Mouse (Mus musculus) hindbrain, embryonic 16.5 days (tissue): Measurements from ENCODE around the gene Olfr1100. TPM values are rescaled to one million over a fixed set of nuclear protein-coding genes. Genes with fewer than 3 reads are reported as not detected.

ENCODE experiments used
- ATAC-seq: fragments of 200-750 bp; cut with Nextera tagmentation; 2 replicates; pipeline ENCODE4 v1.8.0; 2017; ENCODE audit warnings: moderate TSS enrichment, moderate library complexity
- H3K27ac ChIP-seq: fragments of 300-500 bp; sonication (generic); 2 replicates; pipeline ENCODE4 v1.5.1; 2014; ENCODE audit warnings: low read depth, mild to moderate bottlenecking, control low read depth, low read length, moderate library complexity
- H3K27me3 ChIP-seq: fragments of 300-500 bp; sonication (generic); replicated peaks from 2 replicates; pipeline ENCODE4 v1.6.1; 2014; ENCODE audit warnings: low read length; ENCODE audit not compliant: control insufficient read depth, insufficient read depth
- H3K36me3 ChIP-seq: fragments of 300-500 bp; sonication (generic); 2 replicates; pipeline ENCODE4 v1.6.1; 2014; ENCODE audit warnings: mild to moderate bottlenecking, low read length, moderate library complexity, mixed read lengths; ENCODE audit not compliant: control insufficient read depth, insufficient read depth
- H3K4me1 ChIP-seq: fragments of 300-500 bp; sonication (generic); 2 replicates; pipeline ENCODE4 v1.6.1; 2014; ENCODE audit warnings: low read depth, low read length; ENCODE audit not compliant: control insufficient read depth, insufficient read depth
- H3K4me2 ChIP-seq: fragments of 300-500 bp; sonication (generic); 2 replicates; pipeline ENCODE4 v1.6.1; 2014; ENCODE audit warnings: mild to moderate bottlenecking, low read length, control low read depth, moderate library complexity
- H3K4me3 ChIP-seq: fragments of 300-500 bp; sonication (generic); 2 replicates; pipeline ENCODE4 v1.5.1; 2014; ENCODE audit warnings: mild to moderate bottlenecking, low read length, control low read depth, moderate library complexity
- H3K9ac ChIP-seq: fragments of 300-500 bp; sonication (generic); 2 replicates; pipeline ENCODE4 v1.6.1; 2014; ENCODE audit warnings: low read depth, mild to moderate bottlenecking, control low read depth, low read length, moderate library complexity
- H3K9me3 ChIP-seq: fragments of 300-500 bp; sonication (generic); 2 replicates; pipeline ENCODE4 v1.6.1; 2014; ENCODE audit warnings: mild to moderate bottlenecking, low read length, moderate library complexity; ENCODE audit not compliant: control insufficient read depth
- WGBS: fragments of 180-500 bp; shearing (Covaris S2); extraction: QIAGEN DNeasy Blood & Tissue Kit; methylation state at CpG from one replicate; pipeline ENCODE4 v1.1.7; 2014; 5-methylcytosine and 5-hydroxymethylcytosine counted together
- polyA plus RNA-seq: library from polyadenylated mRNA; unstranded; fragments of >200 nt; fragmentation: Nextera tagmentation; extraction: Ambion mirVana; gene quantifications from 2 replicates; pipeline ENCODE4 v1.2.1, GENCODE M21; 2015

The Olfr1100 gene
- not detected in 2 replicates for polyA plus RNA-seq

- 82% methylated on average over 3 of the region's 3 CpGs for WGBS
- H3K9me3 ChIP-seq = no peaks in the 10 kb centered on the region
- H3K4me3 ChIP-seq = no peak within 1 kb of the TSS
- no peak within 1 kb of the TSS for H3K27ac ChIP-seq
- H3K4me1 ChIP-seq = no peaks in the 10 kb centered on the region
- no peak for ATAC-seq
- H3K27me3 ChIP-seq = no peaks in the 10 kb centered on the region
- no peak within 1 kb of the TSS for H3K9ac ChIP-seq
- H3K4me2 ChIP-seq = no peak within 1 kb of the TSS
- no peaks in the 10 kb centered on the region for H3K36me3 ChIP-seq
These were observed at the start of gene Olfr1100 for GRCm38 (mm10) chr2:86979854-86980253. Gene Olfr1100 (minus strand): TSS chr2:86979954.

DNA sequence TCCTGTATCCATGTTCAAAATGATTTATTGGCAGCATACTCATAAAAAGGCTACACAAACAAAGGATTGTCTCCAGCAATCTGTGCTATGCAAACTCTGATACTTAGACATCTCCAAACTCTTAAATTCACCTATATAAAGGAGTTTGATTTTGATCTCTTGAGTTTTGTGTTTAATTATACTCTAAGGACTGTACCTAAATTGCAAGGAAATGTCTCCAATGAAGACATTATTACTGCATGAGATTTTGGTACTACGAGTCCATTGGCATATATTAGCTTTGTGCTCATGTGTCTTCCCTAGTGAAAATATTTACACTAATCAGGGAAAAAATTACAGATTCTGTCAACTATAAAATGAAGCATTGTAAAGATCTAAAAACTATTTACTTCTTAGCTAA lies 47.2 kb upstream of the Olfr1100 start, which contains the start of gene Olfr1104:
TSS of gene Olfr1104 (minus strand) at position 101 of the 400 bp plus-strand sequence.
- Histone ChIP-seq H3K4me3 (no peak within 1 kb of the TSS), H3K4me2 (no peak within 1 kb of the TSS), H3K9ac (no peak within 1 kb of the TSS), H3K9me3 (no peaks in the 10 kb centered on the region), H3K4me1 (no peaks in the 10 kb centered on the region), H3K36me3 (no peaks in the 10 kb centered on the region), H3K27ac (no peak within 1 kb of the TSS), H3K27me3 (no peaks in the 10 kb centered on the region)
- no peak for ATAC-seq
- 84% methylated on average over 1 of the region's 1 CpGs for WGBS

- Histone ChIP-seq H3K9ac (no peak within 1 kb of the TSS), H3K36me3 (no peaks in the 10 kb centered on the region), H3K4me1 (no peaks in the 10 kb centered on the region), H3K9me3 (no peaks in the 10 kb centered on the region), H3K27ac (no peak within 1 kb of the TSS), H3K4me2 (no peak within 1 kb of the TSS), H3K4me3 (no peak within 1 kb of the TSS), H3K27me3 (no peaks in the 10 kb centered on the region)
- ATAC-seq = no peak
These were observed 18.3 kb upstream of the Olfr1100 start, which contains the start of gene Olfr1102 for GRCm38 (mm10) chr2:86998098-86998497. Gene Olfr1102 (plus strand): TSS chr2:86998398.

DNA sequence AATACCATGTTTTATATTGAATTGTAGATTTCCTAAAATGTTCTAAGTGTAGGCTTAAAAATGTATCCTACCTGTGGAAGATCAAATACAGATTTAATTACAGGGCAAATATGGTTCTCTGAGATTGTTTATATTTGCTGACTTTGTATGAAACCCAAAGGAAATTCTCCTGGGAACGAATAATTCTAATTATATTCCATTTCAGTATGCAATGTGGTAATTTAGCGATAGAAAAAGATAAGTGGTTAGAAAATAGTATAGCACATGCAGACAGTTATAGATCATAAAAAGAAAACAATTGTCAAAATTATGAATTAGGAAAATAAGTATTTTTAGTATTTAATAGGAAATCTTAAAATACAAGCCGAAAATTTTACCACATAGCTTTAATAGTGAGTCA lies 11.4 kb upstream of the Olfr1100 start, which contains the start of gene Olfr1101:
TSS of gene Olfr1101 (minus strand) at position 101 of the 400 bp plus-strand sequence.
- H3K36me3 ChIP-seq = no peaks in the 10 kb centered on the region
- no peak for ATAC-seq
- no peaks in the 10 kb centered on the region for H3K4me1 ChIP-seq
- no peak within 1 kb of the TSS for H3K27ac ChIP-seq
- no peaks in the 10 kb centered on the region for H3K9me3 ChIP-seq
- no peak within 1 kb of the TSS for H3K4me3 ChIP-seq
- 82% methylated on average over 3 of the region's 3 CpGs for WGBS
- H3K4me2 ChIP-seq = no peak within 1 kb of the TSS
- no peaks in the 10 kb centered on the region for H3K27me3 ChIP-seq
- no peak within 1 kb of the TSS for H3K9ac ChIP-seq

- ATAC-seq = no peak
- no peaks in the 10 kb centered on the region for H3K4me1 ChIP-seq
- no peaks in the 10 kb centered on the region for H3K9me3 ChIP-seq
- H3K9ac ChIP-seq = no peak within 1 kb of the TSS
- H3K36me3 ChIP-seq = no peaks in the 10 kb centered on the region
- no peak within 1 kb of the TSS for H3K4me3 ChIP-seq
- no peaks in the 10 kb centered on the region for H3K27me3 ChIP-seq
- WGBS = 88% methylated on average over 1 of the region's 1 CpGs
- no peak within 1 kb of the TSS for H3K27ac ChIP-seq
- H3K4me2 ChIP-seq = no peak within 1 kb of the TSS
These were observed 19.2 kb downstream of the Olfr1100 start, which contains the start of gene Olfr1099 for GRCm38 (mm10) chr2:86960593-86960992. Gene Olfr1099 (minus strand): TSS chr2:86960693.

DNA sequence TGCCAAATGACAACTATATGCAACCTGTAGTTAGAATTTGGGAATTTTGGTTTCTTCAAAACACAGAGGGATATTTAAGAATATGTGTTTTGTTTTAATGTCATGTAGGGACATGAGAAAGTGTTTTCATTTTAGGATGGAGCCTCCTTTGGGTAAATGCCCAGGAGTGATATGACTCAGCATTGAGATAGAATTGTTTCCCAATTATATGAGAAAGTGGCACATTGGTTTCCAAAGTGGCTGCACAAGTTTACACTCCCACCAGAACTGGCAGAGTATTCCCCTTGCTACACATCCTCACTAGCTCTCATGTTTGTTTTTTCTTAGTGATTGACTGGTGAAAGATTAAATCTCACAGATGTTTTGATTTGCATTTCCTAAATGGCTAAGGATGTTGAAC lies 53.2 kb downstream of the Olfr1100 start:
- H3K36me3 ChIP-seq = no peaks in the 10 kb centered on the region
- no peak overlapping the region for H3K4me2 ChIP-seq
- no peaks in the 10 kb centered on the region for H3K9me3 ChIP-seq
- H3K27ac ChIP-seq = no peak overlapping the region
- H3K27me3 ChIP-seq = no peaks in the 10 kb centered on the region
- no peak overlapping the region for H3K4me3 ChIP-seq
- ATAC-seq = no peak
- H3K4me1 ChIP-seq = no peaks in the 10 kb centered on the region
- no peak overlapping the region for H3K9ac ChIP-seq

Other genes starting within 250 kb of the Olfr1100 start
- gene Olfr1089, start 246.3 kb downstream of the Olfr1100 start, polyA plus RNA-seq = not detected in 2 replicates
- not detected in 2 replicates for gene Olfr1090, start 221.0 kb downstream of the Olfr1100 start, polyA plus RNA-seq
- not detected in 2 replicates for gene Olfr1093, start 197.5 kb downstream of the Olfr1100 start, polyA plus RNA-seq
- gene Olfr141, start 169.9 kb downstream of the Olfr1100 start, polyA plus RNA-seq = not detected in 2 replicates
- not detected in 2 replicates for gene Olfr1094, start 155.3 kb downstream of the Olfr1100 start, polyA plus RNA-seq
- not detected in 2 replicates for gene Olfr1095, start 128.3 kb downstream of the Olfr1100 start, polyA plus RNA-seq
- gene Gm13723, start 105.2 kb downstream of the Olfr1100 start, polyA plus RNA-seq = not detected in 2 replicates
- not detected in 2 replicates for gene Olfr1097, start 87.7 kb downstream of the Olfr1100 start, polyA plus RNA-seq
- gene Olfr1098, start 55.4 kb downstream of the Olfr1100 start, polyA plus RNA-seq = not detected in 2 replicates
- not detected in 2 replicates for gene Olfr1099, start 19.3 kb downstream of the Olfr1100 start, polyA plus RNA-seq
- not detected in 2 replicates for gene Olfr1101, start 11.3 kb upstream of the Olfr1100 start, polyA plus RNA-seq
- gene Olfr1102, start 18.4 kb upstream of the Olfr1100 start, polyA plus RNA-seq = not detected in 2 replicates
- not detected in 2 replicates for gene Olfr1104, start 47.1 kb upstream of the Olfr1100 start, polyA plus RNA-seq
- gene Olfr1105, start 56.6 kb upstream of the Olfr1100 start, polyA plus RNA-seq = not detected in 2 replicates
- not detected in 2 replicates for gene Olfr1106, start 72.3 kb upstream of the Olfr1100 start, polyA plus RNA-seq
- not detected in 2 replicates for gene Olfr1107, start 95.9 kb upstream of the Olfr1100 start, polyA plus RNA-seq
- not detected in 2 replicates for gene Olfr1109, start 116.1 kb upstream of the Olfr1100 start, polyA plus RNA-seq
- gene Olfr259, start 134.6 kb upstream of the Olfr1100 start, polyA plus RNA-seq = not detected in 2 replicates
- gene Olfr1110, start 160.3 kb upstream of the Olfr1100 start, polyA plus RNA-seq = not detected in 2 replicates
- gene Olfr1111, start 172.7 kb upstream of the Olfr1100 start, polyA plus RNA-seq = not detected in 2 replicates
- gene Olfr1112, start 207.8 kb upstream of the Olfr1100 start, polyA plus RNA-seq = not detected in 2 replicates
- not detected in 2 replicates for gene Olfr1113, start 229.0 kb upstream of the Olfr1100 start, polyA plus RNA-seq